Comparison of ENCODE assay signal across 10 mouse cellular contexts in genomic region chr11:120183180-120183579, GRCm38 (mm10). TPM values are rescaled to one million over a fixed set of nuclear protein-coding genes. Genes with fewer than 3 reads are reported as not detected.
DNase-seq lines count a peak whose midpoint lies in the region; ATAC-seq lines count a peak whose summit lies in the region.
"Had no signal": no experiment of that assay in that cellular context is flagged by ENCODE, and none has a peak within 500 bp of the region (broad histone marks: within the 10 kb centered on the region; RNA-seq: fewer than 3 reads in every experiment).

No protein-coding gene starts in this region.

- DNase-seq in heart, embryonic 10.5 days (ENCODE audit: low spot score): no peak
- DNase-seq in heart, postnatal 10 days: no peak
- peak; percentile 33 for DNase-seq in lung, postnatal 10 days
- DNase-seq in lung, postnatal 36 days: no peak
- no peak for DNase-seq in limb, embryonic 10.5 days (ENCODE audit: low spot score)
- DNase-seq in layer of hippocampus, adult 9-11 months: no peak
- no peak for DNase-seq in adrenal gland, postnatal 25 days
- DNase-seq: gastrocnemius, postnatal 36 days; left cerebral cortex, postnatal 4 days had no signal

- H3K9me3 ChIP-seq in heart, embryonic 10.5 days: no peaks in the 10 kb centered on the region
- H3K9me3 ChIP-seq in limb, embryonic 10.5 days (replicated peaks): no peaks in the 10 kb centered on the region
- no peaks in the 10 kb centered on the region for H3K9me3 ChIP-seq in stomach, embryonic 16.5 days (replicated peaks; ENCODE audit: control insufficient read depth, low read length)

- 13% methylated on average over 1 of the region's 1 CpGs for WGBS in heart, embryonic 10.5 days
- 62% methylated on average over 1 of the region's 1 CpGs for WGBS in limb, embryonic 10.5 days
- 14% methylated on average over 1 of the region's 1 CpGs for WGBS in stomach, embryonic 16.5 days

- ATAC-seq in stomach, embryonic 16.5 days (ENCODE audit: insufficient read depth, low FRiP score): no peak; the same call in 1 of the 2 replicates

- H3K4me3 ChIP-seq in heart, embryonic 10.5 days: peak overlapping the region; percentile 95
- H3K4me3 ChIP-seq in limb, embryonic 10.5 days: 0 out of 2 replicates have a peak overlapping the region, but pooled peaks have one; percentile 79
- H3K4me3 ChIP-seq in stomach, embryonic 16.5 days (replicated peaks; ENCODE audit: low read length): no peak overlapping the region

- H3K27me3 ChIP-seq in heart, embryonic 10.5 days (ENCODE audit: insufficient read depth, poor library complexity, severe bottlenecking): no peaks in the 10 kb centered on the region
- H3K27me3 ChIP-seq in limb, embryonic 10.5 days (ENCODE audit: low read depth, poor library complexity, severe bottlenecking): 0 out of 2 replicates have a peak, but pooled peaks cover 3% of the 10 kb centered on the region
- no peaks in the 10 kb centered on the region for H3K27me3 ChIP-seq in stomach, embryonic 16.5 days (ENCODE audit: control insufficient read depth, insufficient read depth, low read length)

- peaks cover 58% of the 10 kb centered on the region for H3K4me1 ChIP-seq in heart, embryonic 10.5 days
- H3K4me1 ChIP-seq in limb, embryonic 10.5 days: peaks cover 65% of the 10 kb centered on the region
- H3K4me1 ChIP-seq in stomach, embryonic 16.5 days (ENCODE audit: control insufficient read depth, insufficient read depth, low read length): peaks cover 37% of the 10 kb centered on the region

- H3K36me3 ChIP-seq in heart, embryonic 10.5 days: peaks cover 16% of the 10 kb centered on the region
- peaks cover 18% of the 10 kb centered on the region for H3K36me3 ChIP-seq in limb, embryonic 10.5 days
- no peaks in the 10 kb centered on the region for H3K36me3 ChIP-seq in stomach, embryonic 16.5 days (ENCODE audit: control insufficient read depth, insufficient read depth, low read length)

- H3K4me2 ChIP-seq in stomach, embryonic 16.5 days (ENCODE audit: low read depth, low read length): no peak overlapping the region

- intact Hi-C loops in heart, postnatal 10 days (cut with DNase I): no loop called here

- H3K27ac ChIP-seq in heart, embryonic 10.5 days: peak overlapping the region; percentile 99; the same call in 1 of the 2 replicates
- peak overlapping the region; percentile 98 for H3K27ac ChIP-seq in limb, embryonic 10.5 days
- peak overlapping the region; percentile 92 for H3K27ac ChIP-seq in stomach, embryonic 16.5 days (ENCODE audit: low read length)

- peak overlapping the region; percentile 99 for H3K9ac ChIP-seq in stomach, embryonic 16.5 days (ENCODE audit: low read length)

RNA-seq across cellular contexts. Expression of gene Slc38a10, which starts 32.0 kb away (rescaled TPM):
- 99.0 and 123 TPM in 2 replicates for polyA plus RNA-seq in heart, embryonic 10.5 days (2016; fragmentation: Nextera tagmentation; extraction: Ambion mirVana)
- 100 to 1,000 TPM; 104 to 116 TPM for total RNA-seq in heart, postnatal 10 days (2021)
- 99.6 and 99.8 TPM in 2 replicates for polyA plus RNA-seq in limb, embryonic 10.5 days (2016; fragmentation: Nextera tagmentation; extraction: Ambion mirVana)
- 95.9 and 99.2 TPM in 2 replicates for polyA plus RNA-seq in stomach, embryonic 16.5 days (2015; fragmentation: Nextera tagmentation; extraction: Ambion mirVana)
- total RNA-seq in adrenal gland, postnatal 25 days (2021): 122 and 163 TPM in 2 replicates

RNA-seq across cellular contexts. Expression of gene Bahcc1, which starts 49.6 kb away (rescaled TPM):
- 7.7 and 12.9 TPM in 2 replicates for polyA plus RNA-seq in heart, embryonic 10.5 days (2016; fragmentation: Nextera tagmentation; extraction: Ambion mirVana)
- total RNA-seq in heart, postnatal 10 days (2021): 10 to 100 TPM in 1 of 2 experiments, 1 to 10 TPM in 1; 8.8 to 14.1 TPM
- polyA plus RNA-seq in limb, embryonic 10.5 days (2016; fragmentation: Nextera tagmentation; extraction: Ambion mirVana): 19.9 and 20.3 TPM in 2 replicates
- 4.5 and 5.6 TPM in 2 replicates for polyA plus RNA-seq in stomach, embryonic 16.5 days (2015; fragmentation: Nextera tagmentation; extraction: Ambion mirVana)
- 23.8 and 25.8 TPM in 2 replicates for total RNA-seq in adrenal gland, postnatal 25 days (2021)
